Mouse (Mus musculus): Measurements from ENCODE around the gene Hspg2. TPM values are rescaled to one million over a fixed set of nuclear protein-coding genes. Genes with fewer than 3 reads are reported as not detected.

Hspg2 gene
- polyA plus RNA-seq, 1 experiment: 34.7 TPM

DNA sequence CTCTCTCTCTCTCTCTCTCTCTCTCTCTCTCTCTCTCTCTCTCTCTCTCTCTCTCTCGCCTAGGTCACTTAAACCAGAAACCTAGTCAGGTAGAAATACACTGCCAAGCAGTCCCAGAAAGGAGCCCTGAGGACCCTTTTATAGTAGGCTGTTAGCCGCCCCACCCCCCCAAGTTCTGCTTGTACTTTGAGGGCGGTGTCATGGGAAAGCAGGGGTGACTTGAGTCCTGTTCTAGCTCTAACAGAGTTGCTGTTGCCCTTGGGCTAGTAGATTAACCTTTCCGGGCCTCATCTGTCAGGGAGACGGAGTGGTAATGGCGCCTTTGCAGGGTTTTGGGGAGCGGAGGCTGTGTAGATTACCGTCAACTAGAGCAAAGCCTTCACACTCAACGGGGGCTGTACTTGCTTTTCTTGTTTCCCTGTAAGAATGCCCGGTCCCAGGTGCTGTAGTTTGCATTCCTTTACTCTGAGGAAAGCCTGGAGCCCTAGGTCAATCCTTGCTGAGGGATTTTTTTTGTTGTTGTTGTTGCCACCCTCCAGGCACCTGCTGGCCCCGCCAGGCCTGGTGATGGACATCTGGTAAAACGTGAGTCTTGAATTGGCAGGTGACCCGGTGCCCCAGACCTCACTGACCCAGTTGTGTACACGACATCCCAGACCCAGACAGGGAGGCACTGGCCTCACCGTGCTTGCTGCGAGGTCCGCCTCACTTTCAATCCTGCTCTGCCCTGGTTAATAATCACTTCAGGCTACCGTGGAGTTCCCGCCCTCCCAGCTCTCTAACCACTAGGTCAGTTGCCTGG lies 11.8 kb downstream of the Hspg2 start:
- TF ChIP-seq POLR2A (IDR thresholded peaks at IDR 0.05; ENCODE audit: low read depth, low read length) (no peak), CTCF (conservative IDR thresholded peaks at IDR 0.05; ENCODE audit: insufficient read depth, insufficient read length, low read depth, low read length) (no peak)
- H3K4me3 ChIP-seq (ENCODE audit: insufficient read depth, low read depth, low read length): no peak overlapping the region
- 27% methylated on average over 19 of the region's 19 CpGs for WGBS

DNA sequence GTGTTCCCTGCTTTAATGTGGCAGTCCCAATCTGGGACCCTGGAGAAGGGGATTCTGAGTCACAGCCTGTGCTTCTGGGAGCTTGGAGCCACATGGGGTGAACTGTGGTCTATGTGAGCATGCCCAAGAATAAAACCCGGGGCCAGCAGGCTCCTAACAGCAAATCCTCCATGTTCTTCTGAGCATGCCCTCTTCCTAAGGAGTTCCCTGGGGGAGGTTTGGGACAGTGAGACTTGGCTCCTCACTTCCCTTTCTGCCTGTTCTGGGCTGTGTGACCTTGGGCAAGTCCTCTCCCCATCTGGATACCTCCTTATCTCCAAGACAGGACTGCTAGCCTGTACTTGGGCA lies 12.4 kb downstream of the Hspg2 start:
- DNase-seq: no peak
- peaks cover 31% of the 10 kb centered on the region for H3K4me1 ChIP-seq (ENCODE audit: control insufficient read depth, insufficient read depth, low read length)
- no peak for TF ChIP-seq POLR2A (IDR thresholded peaks at IDR 0.05; ENCODE audit: low read depth, low read length)
- no peak for TF ChIP-seq CTCF (conservative IDR thresholded peaks at IDR 0.05; ENCODE audit: insufficient read depth, insufficient read length, low read depth, low read length)
- H3K27me3 ChIP-seq (replicated peaks; ENCODE audit: control insufficient read depth, insufficient read depth, low read length): no peaks in the 10 kb centered on the region
- peak overlapping the region; percentile 17 for H3K27ac ChIP-seq (ENCODE audit: insufficient read depth, low read depth, low read length)
- H3K4me3 ChIP-seq (ENCODE audit: insufficient read depth, low read depth, low read length): no peak overlapping the region
- 24% methylated on average over 1 of the region's 1 CpGs for WGBS
- no peaks in the 10 kb centered on the region for H3K36me3 ChIP-seq (ENCODE audit: control insufficient read depth, insufficient read depth, low read length)

More for the DNA sequence above, 11.8 kb downstream of the Hspg2 start:
- Histone ChIP-seq H3K27ac (ENCODE audit: insufficient read depth, low read depth, low read length) (peak overlapping the region; percentile 43), H3K36me3 (ENCODE audit: control insufficient read depth, insufficient read depth, low read length) (no peaks in the 10 kb centered on the region), H3K4me1 (ENCODE audit: control insufficient read depth, insufficient read depth, low read length) (peaks cover 28% of the 10 kb centered on the region), H3K27me3 (replicated peaks; ENCODE audit: control insufficient read depth, insufficient read depth, low read length) (no peaks in the 10 kb centered on the region)
- peak; percentile 91 for DNase-seq

DNA sequence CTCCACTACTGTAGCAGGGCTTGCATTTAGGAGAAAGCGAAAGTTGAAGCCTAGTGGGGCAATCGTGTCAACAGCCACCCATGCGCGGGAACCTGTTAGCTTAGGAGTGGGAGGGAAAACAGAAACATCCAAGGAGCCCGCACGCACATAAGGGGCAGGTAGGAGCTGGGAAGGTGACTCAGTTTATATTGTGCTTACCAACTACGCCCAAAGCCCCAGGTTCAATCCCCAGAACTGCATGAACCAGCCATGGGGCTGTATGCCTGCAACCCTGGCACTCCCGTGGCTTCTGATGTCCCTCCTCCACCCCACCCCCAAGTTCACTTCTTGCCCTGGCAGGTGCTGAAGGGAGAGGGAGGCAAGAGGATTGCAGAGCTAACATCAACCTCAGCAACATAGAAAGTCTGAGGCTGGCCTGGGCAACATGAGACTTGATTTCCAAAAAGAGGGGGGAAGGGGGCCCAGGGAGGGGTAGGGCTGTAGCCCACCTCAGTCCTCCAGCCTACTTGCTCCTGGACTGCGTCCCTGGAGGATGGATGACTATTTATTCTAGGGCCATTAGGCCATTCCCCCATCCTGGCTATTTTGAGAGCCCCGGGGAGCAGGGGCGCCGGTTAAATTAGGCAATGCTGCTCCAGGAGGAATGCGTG lies 12.9 kb downstream of the Hspg2 start:
- no peak for TF ChIP-seq POLR2A (IDR thresholded peaks at IDR 0.05; ENCODE audit: low read depth, low read length)
- TF ChIP-seq CTCF (conservative IDR thresholded peaks at IDR 0.05; ENCODE audit: insufficient read depth, insufficient read length, low read depth, low read length): no peak
- 59% methylated on average over 13 of the region's 13 CpGs for WGBS
- Histone ChIP-seq H3K27ac (ENCODE audit: insufficient read depth, low read depth, low read length) (peak overlapping the region; percentile 17), H3K27me3 (replicated peaks; ENCODE audit: control insufficient read depth, insufficient read depth, low read length) (no peaks in the 10 kb centered on the region), H3K4me1 (ENCODE audit: control insufficient read depth, insufficient read depth, low read length) (peaks cover 34% of the 10 kb centered on the region), H3K36me3 (ENCODE audit: control insufficient read depth, insufficient read depth, low read length) (no peaks in the 10 kb centered on the region), H3K4me3 (ENCODE audit: insufficient read depth, low read depth, low read length) (no peak overlapping the region)
- no peak for DNase-seq

DNA sequence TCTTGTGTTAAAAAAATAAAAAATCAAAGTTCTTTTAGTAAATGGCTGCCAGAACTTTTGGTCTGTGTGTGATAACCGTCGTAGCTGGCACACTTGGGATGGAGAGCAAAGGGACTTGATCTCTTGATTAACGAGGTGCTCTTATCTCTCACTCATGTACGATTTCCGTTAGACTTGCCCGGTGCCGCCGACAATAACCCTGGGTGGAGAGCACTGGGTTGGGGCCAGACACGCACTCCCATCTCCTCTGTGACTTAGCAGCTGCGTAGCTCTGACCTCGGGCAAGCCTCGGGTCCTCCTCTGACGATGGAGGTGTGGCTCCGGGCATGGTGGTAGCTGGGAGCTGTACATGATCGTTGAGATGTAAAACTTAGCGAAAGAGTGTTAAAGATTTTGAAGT lies 15.3 kb downstream of the Hspg2 start:
- TF ChIP-seq POLR2A (IDR thresholded peaks at IDR 0.05; ENCODE audit: low read depth, low read length) (no peak), CTCF (conservative IDR thresholded peaks at IDR 0.05; ENCODE audit: insufficient read depth, insufficient read length, low read depth, low read length) (no peak)
- H3K27me3 ChIP-seq (replicated peaks; ENCODE audit: control insufficient read depth, insufficient read depth, low read length): no peaks in the 10 kb centered on the region
- peaks cover 44% of the 10 kb centered on the region for H3K4me1 ChIP-seq (ENCODE audit: control insufficient read depth, insufficient read depth, low read length)
- no peak overlapping the region for H3K4me3 ChIP-seq (ENCODE audit: insufficient read depth, low read depth, low read length)
- no peaks in the 10 kb centered on the region for H3K36me3 ChIP-seq (ENCODE audit: control insufficient read depth, insufficient read depth, low read length)
- WGBS: 47% methylated on average over 16 of the region's 16 CpGs
- DNase-seq: peak; percentile 80
- peak overlapping the region; percentile 20 for H3K27ac ChIP-seq (ENCODE audit: insufficient read depth, low read depth, low read length)

DNA sequence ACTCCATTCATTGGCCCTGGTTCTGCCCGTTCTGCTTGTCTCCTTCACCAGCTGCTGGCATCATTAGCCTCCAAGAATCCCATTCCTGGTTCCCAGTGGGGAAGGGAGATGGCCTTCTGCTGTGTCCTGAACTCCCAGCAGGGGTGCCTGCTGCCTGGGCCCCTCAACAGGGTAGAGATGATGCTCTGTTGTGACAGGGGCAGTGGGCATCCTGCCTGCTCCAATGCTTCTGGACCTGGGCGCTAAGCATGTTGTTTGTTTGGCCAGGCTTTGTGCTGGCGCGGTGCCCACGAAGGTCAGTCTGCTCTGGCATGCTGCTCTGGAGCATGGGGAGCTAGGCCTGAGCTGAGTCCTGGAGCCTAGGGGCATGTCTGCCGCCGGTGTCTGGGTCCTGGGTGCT lies 16.0 kb downstream of the Hspg2 start:
- 14% methylated on average over 7 of the region's 7 CpGs for WGBS
- Histone ChIP-seq H3K27ac (ENCODE audit: insufficient read depth, low read depth, low read length) (peak overlapping the region; percentile 20), H3K27me3 (replicated peaks; ENCODE audit: control insufficient read depth, insufficient read depth, low read length) (no peaks in the 10 kb centered on the region), H3K4me3 (ENCODE audit: insufficient read depth, low read depth, low read length) (no peak overlapping the region), H3K4me1 (ENCODE audit: control insufficient read depth, insufficient read depth, low read length) (peaks cover 41% of the 10 kb centered on the region), H3K36me3 (ENCODE audit: control insufficient read depth, insufficient read depth, low read length) (no peaks in the 10 kb centered on the region)
- DNase-seq: peak; percentile 85
- TF ChIP-seq POLR2A (IDR thresholded peaks at IDR 0.05; ENCODE audit: low read depth, low read length) (no peak), CTCF (conservative IDR thresholded peaks at IDR 0.05; ENCODE audit: insufficient read depth, insufficient read length, low read depth, low read length) (no peak)

DNA sequence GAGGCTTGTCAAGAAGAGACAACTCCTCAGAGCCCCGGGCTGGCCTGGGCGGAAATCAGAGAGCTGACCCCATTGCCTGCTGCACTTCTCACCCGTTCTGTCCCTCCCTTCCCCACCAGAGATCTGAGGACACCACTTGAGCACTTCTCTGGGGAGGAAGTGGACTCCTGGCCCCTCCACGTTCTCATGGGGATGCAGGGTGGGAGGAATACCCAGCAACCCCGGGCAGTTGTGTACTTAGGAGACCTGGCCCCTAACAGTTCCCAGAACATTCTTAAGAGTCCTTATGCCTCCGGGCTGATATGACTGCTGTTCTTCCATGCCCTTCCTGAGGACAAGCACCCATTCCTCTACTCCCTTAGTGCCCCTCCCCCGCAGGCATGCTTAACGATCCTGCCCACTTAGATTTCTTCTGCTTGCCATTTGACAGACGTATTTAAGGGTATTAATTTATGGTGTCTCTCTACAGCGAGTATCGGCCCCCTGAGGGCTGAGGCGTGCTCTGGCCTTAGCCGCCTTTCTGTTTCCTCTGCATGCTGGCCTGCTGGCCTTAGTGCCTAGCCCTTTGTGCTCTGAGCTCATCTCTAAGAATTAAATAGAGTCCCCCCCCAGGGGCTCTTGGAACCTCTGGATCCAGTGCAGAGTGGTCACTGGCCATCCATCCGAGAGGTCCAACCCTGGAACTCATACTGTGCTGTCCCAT lies 16.8 kb downstream of the Hspg2 start:
- Histone ChIP-seq H3K27me3 (replicated peaks; ENCODE audit: control insufficient read depth, insufficient read depth, low read length) (no peaks in the 10 kb centered on the region), H3K4me1 (ENCODE audit: control insufficient read depth, insufficient read depth, low read length) (peaks cover 37% of the 10 kb centered on the region), H3K4me3 (ENCODE audit: insufficient read depth, low read depth, low read length) (no peak overlapping the region), H3K27ac (ENCODE audit: insufficient read depth, low read depth, low read length) (peak overlapping the region; percentile 64), H3K36me3 (ENCODE audit: control insufficient read depth, insufficient read depth, low read length) (no peaks in the 10 kb centered on the region)
- TF ChIP-seq POLR2A (IDR thresholded peaks at IDR 0.05; ENCODE audit: low read depth, low read length) (no peak), CTCF (conservative IDR thresholded peaks at IDR 0.05; ENCODE audit: insufficient read depth, insufficient read length, low read depth, low read length) (no peak)
- DNase-seq: peak; percentile 41
- WGBS: 38% methylated on average over 14 of the region's 14 CpGs
